Mouse (Mus musculus) kidney, adult 2 months (tissue): ENCODE results near the gene Cxcl2.

Experiments
- CTCF ChIP-seq: fragments of 200-500 bp; conservative IDR thresholded peaks from 2 replicates; pipeline ENCODE4 v1.5.1; 2011; ENCODE audit warnings: low read depth, mild to moderate bottlenecking, control low read depth, low read length, moderate library complexity, mixed read lengths; ENCODE audit not compliant: insufficient read depth, insufficient read length
- POLR2A ChIP-seq: fragments of 200-500 bp; IDR thresholded peaks from one replicate; pipeline ENCODE4 v1.6.1; 2011; ENCODE audit warnings: low read depth, low read length, control low read depth

DNA sequence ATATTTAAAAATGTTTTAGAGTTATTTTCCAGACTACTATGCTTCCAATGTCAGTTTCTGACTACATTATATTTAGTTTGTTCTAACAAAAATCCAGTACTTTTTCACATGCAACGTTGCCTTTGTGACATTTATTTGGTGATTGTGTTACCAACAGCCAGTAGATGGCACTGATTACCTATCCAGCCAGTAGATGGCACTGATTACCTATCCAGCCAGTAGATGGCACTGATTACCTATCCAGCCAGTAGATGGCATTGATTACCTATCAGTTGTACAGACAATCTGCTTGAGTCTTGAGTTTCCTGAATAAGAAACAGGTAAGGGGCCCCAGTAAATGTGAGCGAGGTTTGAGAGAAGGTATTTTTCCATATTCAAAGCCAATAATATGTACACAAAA is 47.8 kb downstream of the Cxcl2 start:
- TF ChIP-seq CTCF (peak; percentile 33; the same call in 1 of the 2 replicates), POLR2A (no peak)
